Mouse (Mus musculus) heart, adult 9 months (tissue): ENCODE results near the gene Rdh11.
A peak's percentile ranks its signal among the peaks of the same experiment; 100 is the strongest.

Experiments used
- DNase-seq, 2 experiments: peaks; one replicate each; pipeline ENCODE4 v3.0.0; 2022; ENCODE audit warnings: low spot score in 2 of 2

Rdh11 gene

DNA sequence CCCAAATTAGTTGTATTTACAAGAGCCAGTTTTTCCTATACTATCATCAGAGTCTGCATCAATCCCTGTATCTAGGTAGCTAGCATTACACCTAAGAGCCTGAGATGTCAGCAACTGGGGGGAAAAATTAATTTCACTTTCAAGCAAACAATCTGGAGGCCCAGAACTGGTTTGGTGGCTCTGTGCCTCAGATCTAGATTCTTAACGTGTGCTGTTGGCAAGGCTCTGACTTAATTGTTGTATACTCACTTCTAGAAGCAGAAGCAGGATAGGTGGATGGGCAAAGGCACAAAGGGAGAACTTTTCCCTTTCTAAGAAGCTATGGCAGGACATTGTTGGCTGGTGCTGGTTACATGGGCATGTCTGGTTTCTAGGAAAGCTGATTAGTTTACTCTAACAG is 52.7 kb downstream of the Rdh11 start:
- no peak for DNase-seq

DNA sequence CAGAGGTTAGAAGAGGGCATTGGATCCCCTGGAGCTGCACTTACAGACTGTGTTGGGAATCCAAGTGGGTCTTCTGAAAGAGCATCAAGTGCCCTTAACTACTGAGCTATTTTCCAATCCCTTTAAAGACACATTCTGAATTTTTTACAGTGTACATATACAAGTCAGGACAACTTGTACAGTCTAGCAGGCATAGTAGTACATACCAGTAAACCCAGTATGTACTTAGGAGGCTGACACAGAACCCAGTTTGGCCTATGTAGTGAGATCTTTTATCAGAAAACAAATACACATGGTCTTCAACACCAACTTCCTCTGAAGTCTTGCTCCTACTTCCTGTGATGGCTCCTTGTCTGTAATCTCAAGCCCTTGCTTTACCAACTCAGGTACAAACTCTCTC is 53.1 kb downstream of the Rdh11 start:
- no peak for DNase-seq

DNA sequence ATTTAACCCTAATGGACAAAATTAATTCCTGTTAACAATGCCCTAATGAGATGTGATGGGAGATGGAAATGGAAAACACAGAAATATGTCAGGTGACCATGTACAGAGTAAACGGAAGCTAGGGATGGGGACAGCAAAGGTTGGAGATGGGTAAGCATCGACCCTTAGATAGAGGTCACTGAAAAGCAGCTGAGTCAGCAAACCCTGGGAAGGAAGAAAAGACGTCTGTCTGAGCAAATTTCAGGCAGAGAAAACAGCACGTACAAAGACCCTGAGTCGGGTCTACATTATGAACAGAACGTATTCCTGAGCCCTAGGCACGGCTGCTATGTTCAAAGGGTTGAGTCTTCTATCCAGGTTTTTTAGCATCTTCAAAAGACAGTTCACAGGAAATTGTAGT is 55.1 kb downstream of the Rdh11 start:
- DNase-seq = no peak

DNA sequence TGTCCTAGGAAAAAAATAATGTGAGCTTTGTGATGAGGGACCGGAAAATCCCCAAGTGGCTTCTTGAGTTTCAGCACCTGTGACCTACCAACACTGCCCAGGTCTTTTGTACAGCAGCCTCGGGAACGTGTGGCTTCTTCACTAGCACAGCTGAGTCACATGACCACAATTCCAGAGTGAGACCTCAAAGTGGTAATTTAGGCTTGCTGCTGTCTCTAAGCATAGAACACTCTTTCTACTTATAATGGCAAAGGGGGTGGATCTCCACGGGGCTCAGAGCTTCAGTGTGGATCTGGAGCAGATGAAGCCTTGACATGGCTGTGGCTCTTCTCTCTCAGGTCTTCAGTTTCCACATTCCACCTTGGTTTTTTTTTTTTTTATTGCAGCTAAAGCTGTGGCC is 57.0 kb downstream of the Rdh11 start:
- DNase-seq = no peak

DNA sequence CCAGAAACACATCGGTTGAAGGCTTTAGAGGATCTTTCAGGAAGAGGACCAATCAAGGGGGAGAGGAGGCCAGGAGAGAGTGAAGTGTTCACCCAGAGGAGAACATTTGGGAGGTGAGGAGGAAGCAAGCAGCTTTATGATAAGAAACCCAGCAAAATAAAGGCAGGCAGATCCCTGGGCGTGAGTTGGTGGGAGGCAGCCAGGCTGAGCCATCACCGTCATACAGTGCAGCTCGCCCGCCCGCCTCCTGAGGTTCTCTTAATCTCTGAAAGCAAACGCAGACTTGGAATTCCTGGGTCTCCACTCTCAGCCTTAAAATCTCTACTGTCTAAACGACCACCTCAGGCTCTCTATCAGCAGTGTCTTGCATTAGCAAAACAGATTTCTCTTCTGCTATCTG is 57.4 kb downstream of the Rdh11 start:
- DNase-seq = no peak

DNA sequence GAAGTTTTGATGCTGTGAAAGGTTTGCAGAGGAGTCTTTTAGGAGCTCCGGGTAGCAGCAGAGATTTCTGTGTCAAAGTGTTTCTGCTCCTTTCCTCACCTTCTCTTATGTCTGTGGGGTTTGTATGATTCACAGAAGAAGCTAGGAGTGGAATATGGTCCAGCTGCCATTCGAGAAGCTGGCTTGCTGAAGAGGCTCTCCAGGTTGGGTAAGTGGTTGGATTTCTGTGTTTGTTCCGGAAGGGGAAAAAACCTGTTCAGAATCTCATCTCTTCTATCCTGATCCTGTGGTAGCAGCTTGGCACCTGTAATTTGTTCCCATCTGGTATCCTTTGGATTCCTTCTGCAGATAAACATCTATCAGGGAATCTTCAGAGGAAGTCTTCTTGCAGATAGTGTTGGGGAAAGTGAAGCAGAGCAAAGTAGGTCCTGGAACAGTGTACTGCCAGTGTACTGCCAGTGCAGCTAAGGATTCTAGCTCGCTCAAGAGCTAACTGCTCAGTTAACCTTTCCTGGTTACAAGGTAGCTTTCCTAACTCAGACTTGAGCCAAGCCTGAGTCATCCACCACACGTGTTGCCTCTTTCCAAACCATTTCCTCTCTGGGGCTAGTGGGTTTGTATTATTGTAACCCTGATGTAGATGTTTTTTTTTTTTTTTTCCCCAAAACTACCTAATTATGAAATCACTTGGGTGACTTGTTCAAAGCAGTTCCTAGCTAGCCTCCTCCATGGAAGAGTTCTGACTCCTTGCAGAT is 60.2 kb downstream of the Rdh11 start:
- DNase-seq = no peak

DNA sequence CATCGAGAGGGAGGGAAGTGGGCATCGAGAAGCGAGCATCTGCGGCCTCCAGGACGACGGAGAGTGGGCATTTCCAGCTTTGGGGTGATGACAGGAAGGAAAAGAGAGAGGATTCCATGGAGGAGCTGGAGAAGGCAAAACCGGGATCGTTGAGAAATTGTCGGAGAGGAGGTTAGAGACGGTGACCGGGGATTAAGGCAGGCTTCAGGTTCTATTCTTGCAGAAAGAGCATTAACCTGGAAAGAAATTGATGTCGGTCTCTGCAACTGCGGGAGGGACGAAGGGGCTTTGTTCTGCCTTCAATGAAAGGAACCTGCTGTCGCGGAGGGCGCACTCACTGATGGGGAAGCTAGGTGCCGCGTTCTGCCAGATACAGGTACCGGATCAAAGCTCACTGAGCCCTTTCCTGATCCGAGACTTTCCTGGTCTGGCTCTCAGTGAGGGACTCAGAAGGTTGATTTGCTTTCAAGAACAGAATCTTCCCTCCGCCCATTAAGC is 60.9 kb downstream of the Rdh11 start:
- DNase-seq = no peak

DNA sequence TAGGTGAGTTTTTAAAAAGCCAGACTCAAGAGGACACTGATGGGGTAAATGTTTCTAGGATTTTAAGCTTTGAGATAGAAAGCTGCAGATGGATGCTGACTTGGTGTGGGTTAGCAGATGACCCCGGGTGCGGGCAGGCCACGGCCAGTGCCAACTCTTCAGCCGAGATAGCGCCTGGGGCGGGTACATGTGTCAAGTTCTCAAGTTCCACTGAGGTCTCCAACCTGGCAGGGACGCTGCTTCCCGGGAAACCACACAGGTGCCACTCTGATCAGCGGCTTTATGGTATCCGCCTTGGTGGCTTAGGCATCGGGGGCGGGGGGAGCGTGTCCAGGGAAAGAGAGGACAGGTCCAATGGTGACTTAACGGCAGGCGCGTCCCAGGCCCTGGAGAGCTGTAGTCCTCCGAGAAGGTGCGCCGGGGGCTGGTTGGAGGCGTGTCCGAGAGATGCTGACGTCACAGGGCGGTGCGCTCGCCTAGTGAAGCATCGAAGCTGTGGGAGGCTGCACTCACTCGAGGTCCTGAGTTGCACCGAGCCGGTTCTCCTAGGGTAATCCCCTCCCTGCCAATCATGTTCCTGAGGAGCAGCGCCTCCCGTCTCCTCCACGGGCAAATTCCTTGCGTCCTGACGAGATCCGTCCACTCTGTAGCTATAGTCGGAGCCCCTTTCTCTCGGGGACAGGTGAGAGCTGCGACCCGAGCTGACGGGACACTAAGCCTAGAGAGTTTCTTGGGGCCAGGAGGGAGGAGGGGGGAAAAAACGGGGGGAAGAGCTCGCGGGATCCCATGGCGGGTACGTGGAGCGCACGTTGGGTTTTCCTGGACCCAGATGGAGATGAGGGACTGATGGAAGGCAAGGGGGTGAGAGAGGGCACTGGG is 61.6 kb downstream of the Rdh11 start, which contains the start of gene Arg2:
Gene Arg2, plus strand, starts transcription at position 479 of the 879 bp plus-strand sequence.
- peak in 1 of 2 experiments; percentile 6 for DNase-seq
